In genomic region chr11:115999538-116000143, GRCm38 (mm10) we compare ENCODE assay signal across 8 mouse cellular contexts. TPM values are rescaled to one million over a fixed set of nuclear protein-coding genes. Genes with fewer than 3 reads are reported as not detected.
A peak's percentile ranks its signal among the peaks of the same experiment; 100 is the strongest.
DNase-seq lines count a peak whose midpoint lies in the region; ATAC-seq and TF ChIP-seq lines count a peak whose summit lies in the region.

No protein-coding gene starts in this region.

- peaks cover 10% of the 10 kb centered on the region; the same call in 1 of the 2 replicates for H3K27me3 ChIP-seq in heart, embryonic 11.5 days (ENCODE audit: control insufficient read depth, insufficient read depth, low read length)
- peaks cover 14% of the 10 kb centered on the region for H3K27me3 ChIP-seq in megakaryocyte, embryonic 14.5 days (replicated peaks)
- no peaks in the 10 kb centered on the region for H3K27me3 ChIP-seq in spleen, adult 2 months (ENCODE audit: control insufficient read depth, insufficient read depth, low read length)

- WGBS in heart, embryonic 11.5 days (ENCODE audit: insufficient replicate concordance), result 13% methylated on average over 14 of the region's 14 CpGs
- 11% methylated on average over 14 of the region's 14 CpGs for WGBS in spleen, adult 2 months

- no peak for ATAC-seq in heart, embryonic 11.5 days (replicated peaks; ENCODE audit: insufficient number of reproducible peaks, low FRiP score, low TSS enrichment)
- peak; percentile 53 for ATAC-seq in erythroid progenitor cell, adult 5-6 weeks (replicated peaks; ENCODE audit: low FRiP score, poor library complexity, severe bottlenecking)

- H3K4me3 ChIP-seq in heart, embryonic 11.5 days (ENCODE audit: low read depth, low read length), result no peak overlapping the region
- H3K4me3 ChIP-seq in megakaryocyte, embryonic 14.5 days (replicated peaks), result peak overlapping the region; percentile 59
- H3K4me3 ChIP-seq in spleen, adult 2 months (ENCODE audit: extremely low read depth, insufficient read depth, insufficient read length), result no peak overlapping the region

- intact Hi-C loops in heart, postnatal 36 days (cut with DNase I), result loop anchor here (1.0 kb wide), 1 partner anchor 60 kb away; no protein-coding TSS in a partner anchor

- H3K9ac ChIP-seq in heart, embryonic 11.5 days (ENCODE audit: low read depth, low read length), result no peak overlapping the region

- no peaks in the 10 kb centered on the region for H3K36me3 ChIP-seq in heart, embryonic 11.5 days (ENCODE audit: control insufficient read depth, insufficient read depth, low read length)
- peaks cover 3% of the 10 kb centered on the region for H3K36me3 ChIP-seq in megakaryocyte, embryonic 14.5 days (replicated peaks; ENCODE audit: low read length)
- no peaks in the 10 kb centered on the region for H3K36me3 ChIP-seq in spleen, adult 2 months (ENCODE audit: control insufficient read depth, insufficient read depth, low read length)

- DNase-seq in heart, adult 11 months, result peak; percentile 93
- peak; percentile 75 for DNase-seq in adrenal gland, postnatal 25 days
- peak; percentile 69 to 82 for DNase-seq in heart, postnatal 36 days
- peak; percentile 49 to 70 for DNase-seq in layer of hippocampus, postnatal 36 days
- peak; percentile 56 to 73 for DNase-seq in spleen, adult 2 months (ENCODE audit: low read depth in 1 of 2, low spot score in 2 of 2)

- no peak overlapping the region; the same call in 1 of the 2 replicates for H3K4me2 ChIP-seq in heart, embryonic 11.5 days

- no peak for TF ChIP-seq POLR2A in spleen, adult 2 months (IDR thresholded peaks at IDR 0.05; ENCODE audit: low read depth, low read length)

- H3K4me1 ChIP-seq in heart, embryonic 11.5 days (ENCODE audit: control insufficient read depth, insufficient read depth, low read length), result peaks cover 5% of the 10 kb centered on the region; the same call in 1 of the 2 replicates
- H3K4me1 ChIP-seq in megakaryocyte, embryonic 14.5 days, result peaks cover 52% of the 10 kb centered on the region
- H3K4me1 ChIP-seq in spleen, adult 2 months (ENCODE audit: control insufficient read depth, insufficient read depth, insufficient read length), result peaks cover 2% of the 10 kb centered on the region; the same call in 1 of the 2 replicates

- no peaks in the 10 kb centered on the region for H3K9me3 ChIP-seq in heart, embryonic 11.5 days (replicated peaks; ENCODE audit: control insufficient read depth, low read length)
- peaks cover 5% of the 10 kb centered on the region for H3K9me3 ChIP-seq in megakaryocyte, embryonic 14.5 days

- TF ChIP-seq CTCF in spleen, adult 2 months (IDR thresholded peaks at IDR 0.05; ENCODE audit: extremely low read depth, insufficient read depth, insufficient read length, insufficient replicate concordance), result peak; percentile 56; the same call in 1 of the 2 replicates

- no peak overlapping the region for H3K27ac ChIP-seq in heart, embryonic 11.5 days (ENCODE audit: low read depth, low read length)
- no peak overlapping the region for H3K27ac ChIP-seq in spleen, adult 2 months (ENCODE audit: insufficient read depth, low read length)

RNA-seq across cellular contexts. Expression of gene Galk1, which starts 12.9 kb away (rescaled TPM):
- 137 and 151 TPM in 2 replicates for polyA plus RNA-seq in heart, embryonic 11.5 days (2014; fragmentation: Nextera tagmentation; extraction: Ambion mirVana)
- 31.8 and 49.7 TPM in 2 replicates for total RNA-seq in adrenal gland, postnatal 25 days (2021)
- 3.4 TPM in 1 of 2 replicates, not detected in the other for total RNA-seq in erythroid progenitor cell, adult 5-6 weeks (2015; ENCODE audit: low replicate concordance)
- total RNA-seq in erythroid progenitor cell, adult 5-6 weeks (2017; ENCODE audit: low replicate concordance), result 1.3 and 5.1 TPM in 2 replicates
- 10 to 100 TPM; 12.8 to 19.3 TPM for total RNA-seq in heart, postnatal 36 days (2021)
- 10 to 100 TPM; 13.4 to 14.2 TPM for total RNA-seq in layer of hippocampus, postnatal 36 days (2021)
- 197 and 238 TPM in 2 replicates for polyA plus RNA-seq in megakaryocyte, embryonic 14.5 days (2012; ENCODE audit: insufficient read depth, low replicate concordance)
- polyA plus RNA-seq in spleen, adult 2 months (2012; rRNA removed), result 30.8 and 39.4 TPM in 2 replicates

RNA-seq across cellular contexts. Expression of gene Itgb4, which starts 25.1 kb away (rescaled TPM):
- polyA plus RNA-seq in heart, embryonic 11.5 days (2014; fragmentation: Nextera tagmentation; extraction: Ambion mirVana), result 0.51 and 0.80 TPM in 2 replicates
- total RNA-seq in adrenal gland, postnatal 25 days (2021), result 2.0 and 4.1 TPM in 2 replicates
- total RNA-seq in erythroid progenitor cell, adult 5-6 weeks (2015; ENCODE audit: low replicate concordance), result not detected in 2 replicates
- not detected in 2 replicates for total RNA-seq in erythroid progenitor cell, adult 5-6 weeks (2017; ENCODE audit: low replicate concordance)
- total RNA-seq in heart, postnatal 36 days (2021), result 1 to 10 TPM; 2.6 to 3.4 TPM
- 1 to 10 TPM; 8.2 to 9.7 TPM for total RNA-seq in layer of hippocampus, postnatal 36 days (2021)
- 5.6 and 6.9 TPM in 2 replicates for polyA plus RNA-seq in megakaryocyte, embryonic 14.5 days (2012; ENCODE audit: insufficient read depth, low replicate concordance)
- polyA plus RNA-seq in spleen, adult 2 months (2012; rRNA removed), result 2.5 and 2.8 TPM in 2 replicates

RNA-seq across cellular contexts. Expression of gene H3f3b, which starts 28.1 kb away (rescaled TPM):
- polyA plus RNA-seq in heart, embryonic 11.5 days (2014; fragmentation: Nextera tagmentation; extraction: Ambion mirVana), result 734 and 757 TPM in 2 replicates
- total RNA-seq in adrenal gland, postnatal 25 days (2021), result 265 and 377 TPM in 2 replicates
- total RNA-seq in erythroid progenitor cell, adult 5-6 weeks (2015; ENCODE audit: low replicate concordance), result 711 and 715 TPM in 2 replicates
- 555 and 685 TPM in 2 replicates for total RNA-seq in erythroid progenitor cell, adult 5-6 weeks (2017; ENCODE audit: low replicate concordance)
- 100 to 1,000 TPM; 136 to 158 TPM for total RNA-seq in heart, postnatal 36 days (2021)
- total RNA-seq in layer of hippocampus, postnatal 36 days (2021), result 100 to 1,000 TPM; 263 to 275 TPM
- polyA plus RNA-seq in megakaryocyte, embryonic 14.5 days (2012; ENCODE audit: insufficient read depth, low replicate concordance), result 819 and 908 TPM in 2 replicates
- 161 and 200 TPM in 2 replicates for polyA plus RNA-seq in spleen, adult 2 months (2012; rRNA removed)

RNA-seq across cellular contexts. Expression of gene Unk, which starts 30.5 kb away (rescaled TPM):
- polyA plus RNA-seq in heart, embryonic 11.5 days (2014; fragmentation: Nextera tagmentation; extraction: Ambion mirVana), result 18.7 and 20.0 TPM in 2 replicates
- total RNA-seq in adrenal gland, postnatal 25 days (2021), result 25.8 and 27.4 TPM in 2 replicates
- total RNA-seq in erythroid progenitor cell, adult 5-6 weeks (2015; ENCODE audit: low replicate concordance), result 12.2 and 15.1 TPM in 2 replicates
- 24.3 and 29.4 TPM in 2 replicates for total RNA-seq in erythroid progenitor cell, adult 5-6 weeks (2017; ENCODE audit: low replicate concordance)
- total RNA-seq in heart, postnatal 36 days (2021), result 1 to 10 TPM; 8.0 to 8.4 TPM
- 10 to 100 TPM; 19.4 to 21.9 TPM for total RNA-seq in layer of hippocampus, postnatal 36 days (2021)
- 18.8 and 53.4 TPM in 2 replicates for polyA plus RNA-seq in megakaryocyte, embryonic 14.5 days (2012; ENCODE audit: insufficient read depth, low replicate concordance)
- polyA plus RNA-seq in spleen, adult 2 months (2012; rRNA removed), result 37.9 and 64.9 TPM in 2 replicates
